Mouse (Mus musculus): Measurements from ENCODE around the gene Adk. TPM values are rescaled to one million over a fixed set of nuclear protein-coding genes. Genes with fewer than 3 reads are reported as not detected.

The Adk gene
- polyA plus RNA-seq, 1 experiment from 2014 or later = 104 TPM

- no peaks in the 10 kb centered on the region for H3K9me3 ChIP-seq (replicated peaks)
- no peak overlapping the region for H3K4me2 ChIP-seq
- peaks cover 8% of the 10 kb centered on the region for H3K4me1 ChIP-seq
- no peaks in the 10 kb centered on the region for H3K27me3 ChIP-seq
- H3K36me3 ChIP-seq (ENCODE audit: poor library complexity, severe bottlenecking) = no peaks in the 10 kb centered on the region
- no peak for ATAC-seq
- no peak overlapping the region for H3K27ac ChIP-seq
- H3K9ac ChIP-seq = no peak overlapping the region
- 90% methylated on average over 3 of the region's 3 CpGs for WGBS
- no peak overlapping the region for H3K4me3 ChIP-seq
Observed at GRCm38 (mm10) chr14:21192749-21193148, 140.4 kb downstream of the Adk start.

DNA sequence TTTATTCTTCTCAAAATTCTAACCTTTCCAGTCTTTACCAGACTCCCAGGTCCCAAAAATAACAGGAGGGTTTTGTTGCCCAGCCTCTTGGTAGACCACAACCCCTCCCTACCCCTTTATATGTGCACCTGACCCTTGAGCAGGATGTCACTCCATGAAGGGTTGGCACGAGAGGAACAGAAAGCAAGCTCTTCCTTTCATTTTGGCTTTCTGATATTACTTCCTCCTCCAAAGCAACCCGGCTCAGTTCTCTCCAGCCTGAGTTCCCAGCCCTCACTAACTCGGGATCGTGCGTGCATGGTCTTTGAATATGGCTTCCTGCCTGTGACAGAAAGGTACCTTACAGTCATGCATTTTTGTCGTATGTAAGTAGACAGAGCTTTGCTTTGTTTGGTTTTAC lies 142.0 kb downstream of the Adk start:
- H3K4me1 ChIP-seq = peaks cover 8% of the 10 kb centered on the region
- 57% methylated on average over 6 of the region's 6 CpGs for WGBS
- no peak overlapping the region for H3K4me2 ChIP-seq
- H3K9ac ChIP-seq = no peak overlapping the region
- peak overlapping the region; percentile 51; the same call in 1 of the 2 replicates for H3K27ac ChIP-seq
- H3K27me3 ChIP-seq = no peaks in the 10 kb centered on the region
- H3K36me3 ChIP-seq (ENCODE audit: poor library complexity, severe bottlenecking) = no peaks in the 10 kb centered on the region
- H3K4me3 ChIP-seq = no peak overlapping the region
- no peak for ATAC-seq
- H3K9me3 ChIP-seq (replicated peaks) = no peaks in the 10 kb centered on the region

- Histone ChIP-seq H3K27me3 (no peaks in the 10 kb centered on the region), H3K4me2 (no peak overlapping the region), H3K27ac (no peak overlapping the region), H3K9ac (no peak overlapping the region), H3K36me3 (ENCODE audit: poor library complexity, severe bottlenecking) (no peaks in the 10 kb centered on the region), H3K9me3 (replicated peaks) (no peaks in the 10 kb centered on the region), H3K4me3 (no peak overlapping the region), H3K4me1 (no peaks in the 10 kb centered on the region)
- WGBS = 91% methylated on average over 3 of the region's 3 CpGs
- ATAC-seq = no peak
Observed at GRCm38 (mm10) chr14:21200850-21201249, 148.5 kb downstream of the Adk start.

DNA sequence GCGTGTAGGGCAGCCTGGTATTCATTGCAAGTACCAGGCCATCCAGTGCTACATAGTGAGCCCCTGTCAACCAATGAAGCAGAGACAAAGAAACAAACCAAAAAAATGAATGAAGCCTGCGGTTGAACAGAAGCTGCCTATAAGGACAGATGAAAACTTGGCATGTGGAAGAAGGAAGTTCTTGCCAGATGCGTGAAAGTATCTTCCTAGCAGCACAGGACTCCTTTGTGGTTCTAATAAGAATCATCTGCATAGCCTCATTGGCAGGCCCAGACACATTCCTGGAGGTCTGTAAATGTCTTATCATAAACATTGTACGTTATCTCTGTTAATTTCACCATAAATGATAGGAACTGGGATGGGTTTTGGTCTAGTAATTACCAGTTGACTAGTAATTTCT lies 154.1 kb downstream of the Adk start:
- WGBS = 80% methylated on average over 4 of the region's 4 CpGs
- Histone ChIP-seq H3K9ac (no peak overlapping the region), H3K9me3 (replicated peaks) (no peaks in the 10 kb centered on the region), H3K4me1 (no peaks in the 10 kb centered on the region), H3K4me3 (no peak overlapping the region), H3K4me2 (no peak overlapping the region), H3K27me3 (no peaks in the 10 kb centered on the region), H3K36me3 (ENCODE audit: poor library complexity, severe bottlenecking) (no peaks in the 10 kb centered on the region), H3K27ac (no peak overlapping the region)
- no peak for ATAC-seq

- H3K4me1 ChIP-seq = peaks cover 12% of the 10 kb centered on the region; the same call in 1 of the 2 replicates
- no peaks in the 10 kb centered on the region for H3K36me3 ChIP-seq (ENCODE audit: poor library complexity, severe bottlenecking)
- 81% methylated on average over 5 of the region's 5 CpGs for WGBS
- H3K9ac ChIP-seq = no peak overlapping the region
- H3K27me3 ChIP-seq = no peaks in the 10 kb centered on the region
- H3K9me3 ChIP-seq (replicated peaks) = no peaks in the 10 kb centered on the region
- no peak for ATAC-seq
- no peak overlapping the region for H3K27ac ChIP-seq
- H3K4me3 ChIP-seq = no peak overlapping the region
- no peak overlapping the region for H3K4me2 ChIP-seq
Observed at GRCm38 (mm10) chr14:21221574-21222138, 169.3 kb downstream of the Adk start.

GRCm38 (mm10) chr14:21222206-21222605 lies 169.8 kb downstream of the Adk start:
- Histone ChIP-seq H3K36me3 (ENCODE audit: poor library complexity, severe bottlenecking) (no peaks in the 10 kb centered on the region), H3K27me3 (no peaks in the 10 kb centered on the region), H3K9me3 (replicated peaks) (no peaks in the 10 kb centered on the region), H3K4me3 (no peak overlapping the region), H3K4me1 (peaks cover 12% of the 10 kb centered on the region; the same call in 1 of the 2 replicates), H3K4me2 (no peak overlapping the region), H3K9ac (no peak overlapping the region), H3K27ac (peak overlapping the region; percentile 22; the same call in 1 of the 2 replicates)
- WGBS = 50% methylated on average over 3 of the region's 3 CpGs
- peak; percentile 43; the same call in 1 of the 2 replicates for ATAC-seq

DNA sequence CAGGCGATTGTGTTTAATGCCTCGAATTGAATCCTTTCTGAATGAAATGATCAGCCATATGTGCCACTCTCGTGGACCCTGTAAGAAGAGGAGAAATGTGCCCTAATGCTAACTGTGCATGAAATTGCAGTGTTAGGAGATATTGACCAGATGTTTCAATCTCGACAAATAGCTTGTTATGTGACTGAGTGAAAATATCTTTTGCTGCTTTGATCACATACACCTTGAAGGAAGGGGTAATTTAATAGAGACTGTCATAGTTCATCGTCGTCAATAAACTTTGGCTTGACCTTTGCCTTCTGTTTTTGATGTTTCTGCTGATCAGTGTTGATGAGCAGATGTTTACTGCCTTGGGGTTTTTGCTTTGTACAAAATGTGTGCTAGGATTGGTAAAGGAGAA lies 171.1 kb downstream of the Adk start:
- H3K4me3 ChIP-seq = no peak overlapping the region
- no peak overlapping the region for H3K9ac ChIP-seq
- H3K4me1 ChIP-seq = peaks cover 12% of the 10 kb centered on the region; the same call in 1 of the 2 replicates
- no peaks in the 10 kb centered on the region for H3K9me3 ChIP-seq (replicated peaks)
- H3K36me3 ChIP-seq (ENCODE audit: poor library complexity, severe bottlenecking) = no peaks in the 10 kb centered on the region
- no peaks in the 10 kb centered on the region for H3K27me3 ChIP-seq
- no peak for ATAC-seq
- 86% methylated on average over 6 of the region's 6 CpGs for WGBS
- H3K4me2 ChIP-seq = no peak overlapping the region
- no peak overlapping the region for H3K27ac ChIP-seq

DNA sequence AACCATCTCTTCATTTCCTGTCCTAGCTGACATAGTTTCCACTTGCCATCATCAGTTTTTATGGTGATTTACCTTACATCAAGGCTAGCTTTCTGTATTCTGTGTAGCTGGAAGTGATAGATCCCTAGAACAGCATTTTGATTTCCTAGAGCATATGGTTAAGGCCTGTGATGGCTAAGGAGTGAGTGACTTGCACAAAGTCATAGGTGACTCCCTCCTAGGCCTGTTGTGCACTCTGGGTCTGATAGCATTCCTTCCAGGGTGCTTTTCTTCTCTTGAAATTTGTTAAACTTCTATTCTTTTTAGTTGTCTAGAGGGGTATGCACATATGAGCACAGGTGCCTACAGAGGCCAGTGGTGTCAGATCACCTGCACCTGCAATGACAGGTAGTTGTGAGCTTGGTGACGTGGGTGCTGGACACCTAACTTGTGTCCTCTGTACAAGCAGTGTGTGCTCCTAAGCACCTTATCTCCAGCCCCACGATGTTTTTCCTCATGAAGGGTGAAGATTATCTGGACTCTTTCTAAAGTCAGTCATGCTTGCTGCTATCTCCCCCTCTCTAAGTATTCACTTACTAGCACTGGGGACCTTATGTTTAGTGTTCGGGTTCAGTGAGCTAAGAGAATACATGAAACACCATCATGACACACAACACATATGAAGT lies 171.7 kb downstream of the Adk start:
- 87% methylated on average over 3 of the region's 3 CpGs for WGBS
- no peaks in the 10 kb centered on the region for H3K36me3 ChIP-seq (ENCODE audit: poor library complexity, severe bottlenecking)
- H3K27me3 ChIP-seq = no peaks in the 10 kb centered on the region
- no peak for ATAC-seq
- no peaks in the 10 kb centered on the region for H3K9me3 ChIP-seq (replicated peaks)
- H3K4me2 ChIP-seq = no peak overlapping the region
- no peak overlapping the region for H3K4me3 ChIP-seq
- H3K4me1 ChIP-seq = peaks cover 12% of the 10 kb centered on the region; the same call in 1 of the 2 replicates
- H3K9ac ChIP-seq = no peak overlapping the region
- no peak overlapping the region for H3K27ac ChIP-seq

DNA sequence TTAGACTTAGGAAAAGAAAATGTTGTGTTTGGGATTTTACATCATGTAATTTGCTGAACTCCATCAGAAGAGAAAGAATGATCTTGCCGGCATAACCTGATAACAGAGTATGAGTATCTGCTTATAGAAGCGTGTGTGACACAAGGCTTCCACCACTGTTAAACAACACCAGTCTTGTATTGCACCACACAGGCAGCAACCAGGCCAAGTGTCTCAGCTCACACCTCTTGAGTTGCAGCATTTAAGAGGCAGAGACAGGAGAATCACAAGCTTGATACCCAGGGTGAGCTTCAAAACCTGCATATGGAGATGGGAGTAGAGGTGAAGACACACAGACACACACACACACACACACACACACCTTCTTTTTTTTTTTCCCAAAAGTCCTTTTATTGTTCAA lies 184.7 kb downstream of the Adk start:
- Histone ChIP-seq H3K4me2 (no peak overlapping the region), H3K36me3 (ENCODE audit: poor library complexity, severe bottlenecking) (no peaks in the 10 kb centered on the region), H3K27me3 (no peaks in the 10 kb centered on the region), H3K9ac (no peak overlapping the region), H3K4me1 (no peaks in the 10 kb centered on the region), H3K9me3 (replicated peaks) (no peaks in the 10 kb centered on the region), H3K27ac (no peak overlapping the region), H3K4me3 (no peak overlapping the region)
- 100% methylated on average over 2 of the region's 2 CpGs for WGBS
- no peak for ATAC-seq

GRCm38 (mm10) chr14:21241105-21241504 lies 188.7 kb downstream of the Adk start:
- Histone ChIP-seq H3K4me3 (no peak overlapping the region), H3K9me3 (replicated peaks) (no peaks in the 10 kb centered on the region), H3K4me1 (no peaks in the 10 kb centered on the region), H3K36me3 (ENCODE audit: poor library complexity, severe bottlenecking) (no peaks in the 10 kb centered on the region), H3K9ac (no peak overlapping the region), H3K27ac (no peak overlapping the region), H3K4me2 (no peak overlapping the region), H3K27me3 (no peaks in the 10 kb centered on the region)
- WGBS = 89% methylated on average over 5 of the region's 5 CpGs
- no peak for ATAC-seq

DNA sequence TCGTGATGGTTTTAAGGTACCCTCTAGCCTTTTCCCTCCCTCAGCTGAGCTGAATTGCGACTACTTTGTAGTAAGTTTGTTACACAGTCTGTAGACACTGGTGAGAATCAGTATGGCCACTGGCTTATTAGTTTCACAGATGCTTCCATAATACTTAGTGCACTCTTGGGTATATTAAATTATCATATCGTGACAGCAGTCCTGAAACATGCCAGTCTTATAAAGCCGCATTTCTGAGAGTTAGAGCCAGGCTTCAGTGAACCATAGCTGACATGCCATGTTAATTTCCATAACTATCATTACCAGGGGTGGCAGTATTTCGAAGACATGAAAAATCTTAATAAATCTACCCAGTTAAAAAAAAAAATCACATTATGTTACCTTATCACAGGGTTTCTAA lies 199.0 kb downstream of the Adk start:
- WGBS = 27% methylated on average over 5 of the region's 5 CpGs
- no peaks in the 10 kb centered on the region for H3K36me3 ChIP-seq (ENCODE audit: poor library complexity, severe bottlenecking)
- H3K27me3 ChIP-seq = no peaks in the 10 kb centered on the region
- no peaks in the 10 kb centered on the region for H3K9me3 ChIP-seq (replicated peaks)
- H3K4me2 ChIP-seq = peak overlapping the region; percentile 11; the same call in 1 of the 2 replicates
- H3K4me3 ChIP-seq = no peak overlapping the region
- no peak overlapping the region for H3K9ac ChIP-seq
- peaks cover 35% of the 10 kb centered on the region for H3K4me1 ChIP-seq
- no peak for ATAC-seq
- peak overlapping the region; percentile 91 for H3K27ac ChIP-seq

GRCm38 (mm10) chr14:21252326-21252886 lies 200.0 kb downstream of the Adk start:
- Histone ChIP-seq H3K9me3 (replicated peaks) (no peaks in the 10 kb centered on the region), H3K36me3 (ENCODE audit: poor library complexity, severe bottlenecking) (no peaks in the 10 kb centered on the region), H3K27me3 (no peaks in the 10 kb centered on the region), H3K4me1 (peaks cover 35% of the 10 kb centered on the region), H3K4me3 (no peak overlapping the region), H3K4me2 (peak overlapping the region; percentile 14; the same call in 1 of the 2 replicates), H3K27ac (peak overlapping the region; percentile 91), H3K9ac (no peak overlapping the region)
- ATAC-seq = peak; percentile 95
- WGBS = 1% methylated on average over 7 of the region's 7 CpGs

Data from forebrain, embryonic 13.5 days (tissue).